Mouse (Mus musculus): ENCODE data around the gene Unc119. TPM values are rescaled to one million over a fixed set of nuclear protein-coding genes. Genes with fewer than 3 reads are reported as not detected.

Gene Unc119
- total RNA-seq (2021): 1 to 10 TPM; 5.9 to 6.3 TPM
- long read RNA-seq, experiment 1, transcript Unc119-201 (5 exons, 1,329 nt): major isoform, 14 of 16 reads
- long read RNA-seq, experiment 1, partial matches to known transcripts: 0 of 16 reads
- long read RNA-seq, experiment 1, other reads (novel, unspliced or antisense): 1 of 16 reads
- long read RNA-seq, experiment 2, transcript Unc119-201 (5 exons, 1,329 nt): major isoform, 14 of 17 reads
- long read RNA-seq, experiment 2, partial matches to known transcripts: 1 of 17 reads
- long read RNA-seq, experiment 2, other reads (novel, unspliced or antisense): 0 of 17 reads

- intact Hi-C loops (cut with DNase I): no loop called here
- DNase-seq: peak; percentile 81 to 83
These were observed at the start of gene Unc119 for GRCm38 (mm10) chr11:78343381-78344327. Gene Unc119 (plus strand): TSS chr11:78343482.

GRCm38 (mm10) chr11:78294585-78294984 is 48.7 kb upstream of the Unc119 start:
- DNase-seq: no peak
- intact Hi-C loops (cut with DNase I): no loop called here

GRCm38 (mm10) chr11:78300917-78301316 is 42.4 kb upstream of the Unc119 start:
- intact Hi-C loops (cut with DNase I): no loop called here
- no peak for DNase-seq

GRCm38 (mm10) chr11:78301357-78302084 is 41.8 kb upstream of the Unc119 start, which contains the start of gene Spag5:
Gene Spag5 (plus strand): TSS chr11:78301529.
- peak; percentile 87 to 93 for DNase-seq
- intact Hi-C loops (cut with DNase I): no loop called here

- intact Hi-C loops (cut with DNase I): no loop called here
- DNase-seq: no peak
These were observed 38.0 kb upstream of the Unc119 start for GRCm38 (mm10) chr11:78305272-78305671.

- no peak for DNase-seq
- intact Hi-C loops (cut with DNase I): no loop called here
These were observed 32.3 kb upstream of the Unc119 start for GRCm38 (mm10) chr11:78310861-78311511.

GRCm38 (mm10) chr11:78313662-78314061 is 29.6 kb upstream of the Unc119 start:
- no peak for DNase-seq
- intact Hi-C loops (cut with DNase I): no loop called here

- intact Hi-C loops (cut with DNase I): no loop called here
- no peak for DNase-seq
These were observed 24.9 kb upstream of the Unc119 start for GRCm38 (mm10) chr11:78318411-78318810.

GRCm38 (mm10) chr11:78322076-78322831 is 21.0 kb upstream of the Unc119 start:
- no peak for DNase-seq
- intact Hi-C loops (cut with DNase I): no loop called here

GRCm38 (mm10) chr11:78322860-78323259 is 20.4 kb upstream of the Unc119 start, which contains the start of gene Aldoc:
Gene Aldoc (plus strand): TSS chr11:78322968.
- peak; percentile 38 to 62 for DNase-seq
- intact Hi-C loops (cut with DNase I): no loop called here

- no peak for DNase-seq
- intact Hi-C loops (cut with DNase I): no loop called here
These were observed 19.1 kb upstream of the Unc119 start for GRCm38 (mm10) chr11:78324000-78324785.

GRCm38 (mm10) chr11:78324965-78325364 is 18.3 kb upstream of the Unc119 start:
- intact Hi-C loops (cut with DNase I): no loop called here
- no peak for DNase-seq

- no peak for DNase-seq
- intact Hi-C loops (cut with DNase I): no loop called here
These were observed 16.1 kb upstream of the Unc119 start for GRCm38 (mm10) chr11:78327215-78327614.

GRCm38 (mm10) chr11:78327634-78328511 is 15.4 kb upstream of the Unc119 start, which contains the start of gene Pigs:
Gene Pigs (plus strand): TSS chr11:78328415.
- intact Hi-C loops (cut with DNase I): no loop called here
- peak; percentile 96 to 97 for DNase-seq

GRCm38 (mm10) chr11:78328512-78329056 is 14.7 kb upstream of the Unc119 start:
- DNase-seq: no peak
- intact Hi-C loops (cut with DNase I): no loop called here

GRCm38 (mm10) chr11:78332676-78333075 is 10.6 kb upstream of the Unc119 start:
- intact Hi-C loops (cut with DNase I): no loop called here

GRCm38 (mm10) chr11:78333992-78334391 is 9.3 kb upstream of the Unc119 start:
- no peak for DNase-seq
- intact Hi-C loops (cut with DNase I): no loop called here

More at GRCm38 (mm10) chr11:78332676-78333075, 10.6 kb upstream of the Unc119 start:
- DNase-seq: no peak

Data from heart, postnatal 14 days (tissue).